Mouse (Mus musculus) Patski (cell line): ENCODE data around the gene Dus3l. TPM values are rescaled to one million over a fixed set of nuclear protein-coding genes. Genes with fewer than 3 reads are reported as not detected.

Experiments
- ATAC-seq: fragments of 100-300 bp; one replicate; pipeline ENCODE4 v1.8.0; 2021
- CTCF ChIA-PET: fragments of 350-600 bp; sonication (Branson Sonifier 250); formaldehyde crosslinking; loops from one replicate; lab custom pipeline; 2022; ENCODE audit warnings: inconsistent platforms; lab: Charles Lee
- POLR2A ChIA-PET: fragments of 350-600 bp; sonication (Branson Sonifier 250); formaldehyde crosslinking; loops from one replicate; lab custom pipeline; 2022; ENCODE audit warnings: antibody characterized with exemption, inconsistent platforms; lab: Charles Lee
- DNase-seq: peaks from one replicate; pipeline ENCODE4 v3.0.0-alpha.2; 2011; ENCODE audit warnings: low read depth, low spot score
- H3K27me3 ChIP-seq: fragments of 371-371 bp; one replicate; pipeline ENCODE4 v1.5.1; 2021
- CTCF ChIP-seq: fragments of 100-300 bp; IDR thresholded peaks from one replicate; pipeline ENCODE4 v1.5.1; 2021
- in situ Hi-C: fragments of 300-500 bp; cut with MboI; formaldehyde crosslinking; loops from 3 replicates; pipeline ENCODE4 v1.11.1; 2018; ENCODE audit warnings: low pct_unique_long_range_greater_than_20kb, mixed read lengths
- polyA plus RNA-seq: library from polyadenylated mRNA; unstranded; gene quantifications from one replicate; pipeline ENCODE4 v1.2.3, GENCODE M21; 2021

Dus3l gene
- polyA plus RNA-seq, 1 experiment from 2014 or later, result 50.5 TPM

GRCm38 (mm10) chr17:56765431-56765830 lies 874 bp downstream of the Dus3l start:
- ATAC-seq (peak; percentile 0), DNase-seq (no peak)
- in situ Hi-C loops, result no loop called here
- ChIA-PET CTCF (no interaction called here), POLR2A (no interaction called here)
- no peak for TF ChIP-seq CTCF
- no peaks in the 10 kb centered on the region for H3K27me3 ChIP-seq

DNA sequence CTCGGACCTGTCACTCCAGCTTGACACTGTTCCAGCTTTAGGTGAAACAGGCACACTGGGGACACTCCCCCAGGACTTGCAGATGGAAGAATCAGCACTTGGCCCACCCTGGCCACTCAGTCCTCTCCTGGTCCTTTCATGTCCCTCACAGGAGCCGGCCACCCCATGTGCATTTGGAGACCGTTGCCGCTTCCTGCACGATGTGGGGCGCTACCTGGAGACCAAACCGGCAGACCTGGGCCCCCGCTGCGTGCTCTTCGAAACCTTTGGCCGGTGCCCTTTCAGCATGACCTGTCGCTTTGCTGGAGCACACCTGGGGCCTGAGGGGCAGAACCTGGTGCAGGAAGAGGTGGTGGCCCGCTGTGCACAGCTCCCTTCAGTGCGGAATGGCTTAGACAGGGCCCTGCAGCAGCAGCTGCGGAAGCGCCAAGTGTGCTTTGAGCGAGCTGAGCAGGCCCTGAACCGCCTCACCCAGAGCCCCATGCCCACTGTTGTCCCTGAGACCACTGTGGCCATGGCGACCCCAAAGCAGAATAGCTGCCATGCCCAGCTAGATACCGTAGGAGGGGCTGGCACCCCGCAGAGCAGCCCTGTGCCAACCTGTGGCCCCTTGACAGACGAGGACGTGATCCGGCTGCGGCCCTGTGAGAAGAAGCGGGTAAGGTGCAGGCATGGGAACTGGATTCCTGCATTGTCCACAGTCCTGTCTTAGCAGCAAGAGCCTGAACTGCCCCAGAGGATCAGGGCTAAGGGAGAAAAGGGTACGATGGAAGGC lies 2.3 kb downstream of the Dus3l start:
- DNase-seq (no peak), ATAC-seq (no peak)
- ChIA-PET POLR2A (no interaction called here), CTCF (no interaction called here)
- in situ Hi-C loops, result no loop called here
- TF ChIP-seq CTCF, result no peak
- H3K27me3 ChIP-seq, result no peaks in the 10 kb centered on the region

DNA sequence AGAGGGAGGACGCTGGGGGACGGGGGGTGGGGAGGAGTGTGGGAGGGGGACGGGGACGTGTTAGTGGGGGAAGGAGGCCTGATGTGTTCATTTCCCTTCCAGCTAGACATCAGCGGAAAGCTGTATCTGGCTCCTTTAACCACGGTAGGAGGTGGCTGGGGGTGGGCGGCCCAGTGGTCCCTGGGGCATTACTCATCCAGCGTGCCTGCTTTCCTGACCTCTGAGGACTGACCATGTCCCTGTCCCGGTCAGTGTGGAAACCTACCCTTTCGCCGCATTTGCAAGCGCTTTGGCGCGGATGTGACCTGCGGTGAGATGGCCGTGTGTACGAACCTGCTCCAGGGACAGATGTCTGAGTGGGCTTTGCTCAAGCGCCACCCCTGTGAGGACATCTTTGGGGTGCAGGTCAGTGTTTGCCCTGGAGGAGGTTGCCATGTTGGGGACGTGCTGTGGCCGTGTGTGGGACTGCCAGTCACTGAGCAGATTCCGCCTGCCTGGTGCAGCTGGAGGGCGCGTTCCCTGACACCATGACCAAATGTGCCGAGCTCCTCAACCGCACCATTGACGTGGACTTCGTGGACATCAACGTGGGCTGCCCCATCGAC lies 3.1 kb downstream of the Dus3l start:
- TF ChIP-seq CTCF, result no peak
- no peak for ATAC-seq
- no peaks in the 10 kb centered on the region for H3K27me3 ChIP-seq
- no peak for DNase-seq
- ChIA-PET POLR2A (no interaction called here), CTCF (no interaction called here)
- in situ Hi-C loops, result no loop called here

DNA sequence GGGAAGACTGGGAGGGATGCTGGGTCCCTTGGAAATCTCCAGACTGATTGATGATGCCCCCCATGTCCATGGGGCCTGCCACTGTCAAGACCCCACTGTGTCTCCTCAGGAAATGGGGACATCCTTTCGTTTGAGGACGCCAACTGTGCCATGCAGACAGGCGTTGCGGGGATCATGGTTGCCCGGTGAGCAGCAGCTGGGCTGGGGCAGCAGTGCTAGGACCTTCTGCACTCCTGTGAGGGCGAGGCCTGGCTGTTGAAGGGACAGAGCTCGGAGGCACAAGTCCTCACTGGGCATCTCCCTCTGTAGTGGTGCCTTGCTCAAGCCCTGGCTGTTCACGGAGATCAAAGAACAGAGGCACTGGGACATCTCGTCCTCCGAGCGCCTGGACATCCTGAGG lies 4.4 kb downstream of the Dus3l start:
- ATAC-seq, result no peak
- in situ Hi-C loops, result no loop called here
- TF ChIP-seq CTCF, result no peak
- no peaks in the 10 kb centered on the region for H3K27me3 ChIP-seq
- CTCF ChIA-PET, result no interaction called here
- DNase-seq, result no peak
- POLR2A ChIA-PET, result no interaction called here

- ChIA-PET CTCF (no interaction called here), POLR2A (no interaction called here)
- no peak for TF ChIP-seq CTCF
- H3K27me3 ChIP-seq, result no peaks in the 10 kb centered on the region
- DNase-seq (no peak), ATAC-seq (no peak)
- in situ Hi-C loops, result no loop called here
These were observed 5.4 kb downstream of the Dus3l start, which contains the start of gene Prr22 for GRCm38 (mm10) chr17:56769950-56770349. TSS of gene Prr22 (plus strand) at chr17:56770250.

GRCm38 (mm10) chr17:56777568-56777967 lies 13.0 kb downstream of the Dus3l start:
- POLR2A ChIA-PET, result no interaction called here

GRCm38 (mm10) chr17:56778779-56779362 lies 14.3 kb downstream of the Dus3l start:
- in situ Hi-C loops, result no loop called here
- POLR2A ChIA-PET, result interaction anchor here (0.5 kb wide), 1 partner anchor 264 kb away, joined by 3 read pairs; no protein-coding TSS in a partner anchor
- no peaks in the 10 kb centered on the region for H3K27me3 ChIP-seq
- DNase-seq (no peak), ATAC-seq (no peak)
- no peak for TF ChIP-seq CTCF
- CTCF ChIA-PET, result interaction anchor here (1.1 kb wide), 1 partner anchor 13 kb away, joined by 3 read pairs; no protein-coding TSS in a partner anchor

More at GRCm38 (mm10) chr17:56777568-56777967, 13.0 kb downstream of the Dus3l start:
- CTCF ChIA-PET, result interaction anchor here (1.1 to 1.2 kb wide), 2 partner anchors 10 to 12 kb away, joined by 3 to 4 read pairs; no protein-coding TSS in a partner anchor
- in situ Hi-C loops, result no loop called here
- no peak for TF ChIP-seq CTCF
- ATAC-seq (no peak), DNase-seq (no peak)
- H3K27me3 ChIP-seq, result no peaks in the 10 kb centered on the region

DNA sequence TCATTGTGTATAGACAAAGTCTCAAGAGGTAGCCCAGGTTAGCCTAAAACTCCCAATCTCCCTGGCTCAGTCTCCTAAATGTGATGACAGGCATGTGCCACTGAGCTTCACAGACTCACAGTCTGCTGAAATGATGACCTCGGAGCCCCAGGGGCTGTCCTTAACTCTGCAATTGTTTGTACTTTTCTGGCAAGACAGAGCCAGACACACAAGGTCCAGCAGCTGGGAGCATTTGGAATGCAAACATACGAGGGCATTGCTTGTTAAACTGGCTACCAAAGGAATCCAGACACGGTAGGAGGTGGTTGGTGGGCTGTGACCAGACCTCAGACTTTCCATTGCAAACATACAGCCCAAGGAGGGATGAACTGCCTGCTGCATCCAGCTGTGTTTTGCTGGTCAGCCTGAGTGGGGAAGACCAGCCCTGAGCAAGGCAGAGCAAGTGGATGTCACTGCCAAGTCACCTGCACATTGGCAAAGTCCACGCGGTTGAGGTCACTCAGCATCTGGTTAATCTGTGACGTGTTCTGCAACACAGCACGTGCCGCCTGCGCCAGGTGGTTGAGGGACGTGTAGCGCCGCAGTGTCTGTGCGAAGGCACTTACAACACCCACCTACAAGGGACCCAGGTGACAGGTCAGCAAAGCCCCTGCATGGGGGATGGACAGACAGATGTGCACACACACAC lies 15.9 kb downstream of the Dus3l start:
- peak; percentile 27 for DNase-seq
- no peak for TF ChIP-seq CTCF
- H3K27me3 ChIP-seq, result no peaks in the 10 kb centered on the region
- peak; percentile 22 for ATAC-seq
- ChIA-PET POLR2A (no interaction called here), CTCF (no interaction called here)
- in situ Hi-C loops, result no loop called here

GRCm38 (mm10) chr17:56788886-56789285 lies 24.3 kb downstream of the Dus3l start:
- POLR2A ChIA-PET, result no interaction called here
- in situ Hi-C loops, result no loop called here
- H3K27me3 ChIP-seq, result no peaks in the 10 kb centered on the region
- no peak for ATAC-seq
- no peak for TF ChIP-seq CTCF
- CTCF ChIA-PET, result interaction anchor here (0.8 to 1.2 kb wide), 2 partner anchors 11 to 19 kb away, joined by 3 to 4 read pairs; no protein-coding TSS in a partner anchor
- DNase-seq, result no peak

GRCm38 (mm10) chr17:56789286-56789685 lies 24.7 kb downstream of the Dus3l start:
- H3K27me3 ChIP-seq, result no peaks in the 10 kb centered on the region
- ChIA-PET POLR2A (no interaction called here), CTCF (interaction anchor here (0.8 to 1.2 kb wide), 3 partner anchors 11 to 19 kb away, joined by 3 to 4 read pairs (median 3); no protein-coding TSS in a partner anchor)
- no peak for TF ChIP-seq CTCF
- no peak for ATAC-seq
- in situ Hi-C loops, result no loop called here
- DNase-seq, result no peak
